Mouse (Mus musculus) frontal cortex, adult 2 months (tissue): ENCODE measurements around the gene Lsm2. TPM values are rescaled to one million over a fixed set of nuclear protein-coding genes. Genes with fewer than 3 reads are reported as not detected.
"Not testable (repeated sequence)": the region's sequence is repeated elsewhere in the genome, so short reads cannot be mapped to it uniquely, and the experiment has no call there.

ENCODE experiments used
- DNase-seq, 2 experiments: peaks; one replicate each; pipeline ENCODE4 v3.0.0; 2022; ENCODE audit warnings: low spot score in 1 of 2; ENCODE audit errors: extremely low spot score in 1 of 2
- polyA plus RNA-seq: library from polyadenylated mRNA; depleted of rRNA; stranded (reverse); fragments of >200 nt; gene quantifications from 2 replicates; pipeline ENCODE4 v1.2.3, GENCODE M21; 2012; rRNA removed

Gene Lsm2
- polyA plus RNA-seq, result 43.9 and 49.7 TPM in 2 replicates

GRCm38 (mm10) chr17:34981690-34982180, at the start of gene Lsm2:
Gene Lsm2 (plus strand): TSS chr17:34981862.
- DNase-seq, result peak; percentile 85 to 93

- no peak for DNase-seq
Observed at GRCm38 (mm10) chr17:34932287-34932686, 49.4 kb upstream of the Lsm2 start.

GRCm38 (mm10) chr17:34934031-34934430, 47.6 kb upstream of the Lsm2 start:
- peak in 1 of 2 experiments; percentile 29 for DNase-seq

DNA sequence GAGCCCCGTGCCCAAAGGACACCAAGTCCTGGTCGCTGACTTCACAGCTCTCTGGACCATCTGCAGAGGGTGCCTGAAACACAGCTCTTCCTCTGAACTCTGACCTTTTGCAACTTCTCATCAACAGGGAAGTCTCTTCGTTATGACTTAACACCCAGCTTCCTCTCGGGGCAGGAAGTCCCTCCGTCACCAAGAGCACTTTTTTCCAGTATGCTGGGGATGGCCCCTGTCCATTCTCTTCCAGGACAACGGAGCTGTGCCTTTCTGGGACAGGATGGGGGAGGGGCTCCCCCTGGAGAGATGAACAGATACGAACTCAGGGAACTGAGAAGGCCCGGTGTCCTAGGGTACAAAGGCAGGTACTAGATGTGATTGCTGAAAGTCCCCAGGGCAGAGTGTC, 46.8 kb upstream of the Lsm2 start:
- DNase-seq, result no peak

GRCm38 (mm10) chr17:34937960-34938505, 43.6 kb upstream of the Lsm2 start:
- no peak for DNase-seq

- DNase-seq, result no peak
Observed at GRCm38 (mm10) chr17:34941344-34942041, 40.2 kb upstream of the Lsm2 start.

DNA sequence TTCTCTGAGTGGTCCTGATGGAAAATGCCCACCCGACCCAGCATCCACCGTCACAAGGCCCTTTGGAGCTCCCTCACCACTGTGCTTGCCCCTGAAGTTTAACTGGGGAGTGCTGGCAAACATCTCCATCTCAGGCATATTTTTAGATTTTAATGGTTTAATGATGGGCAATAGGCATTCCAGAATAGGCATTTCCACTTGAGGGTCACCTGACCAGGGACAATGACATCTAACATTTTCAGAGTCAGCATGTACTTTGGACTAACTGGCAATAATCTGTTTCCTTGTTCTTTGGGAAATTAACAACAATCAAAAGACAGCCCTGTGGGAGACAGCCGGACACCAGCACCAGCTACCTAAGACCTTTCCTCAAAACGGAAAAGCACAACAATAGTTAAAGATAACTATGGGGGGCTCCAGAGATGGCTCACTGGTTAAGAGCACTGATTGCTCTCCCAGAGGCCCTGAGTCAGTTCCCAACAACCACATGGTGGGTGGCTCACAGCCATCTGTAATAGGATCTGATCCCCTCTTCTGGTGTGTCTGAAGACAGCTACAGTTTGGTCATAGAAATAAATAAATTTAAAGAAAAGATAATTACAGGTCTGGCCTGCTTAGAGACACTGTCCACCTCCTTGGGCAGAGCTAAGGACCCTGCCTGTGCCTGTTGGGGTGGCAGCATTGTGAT, 38.4 kb upstream of the Lsm2 start:
- DNase-seq, result no peak

GRCm38 (mm10) chr17:34944362-34944761, 37.3 kb upstream of the Lsm2 start:
- no peak for DNase-seq

DNA sequence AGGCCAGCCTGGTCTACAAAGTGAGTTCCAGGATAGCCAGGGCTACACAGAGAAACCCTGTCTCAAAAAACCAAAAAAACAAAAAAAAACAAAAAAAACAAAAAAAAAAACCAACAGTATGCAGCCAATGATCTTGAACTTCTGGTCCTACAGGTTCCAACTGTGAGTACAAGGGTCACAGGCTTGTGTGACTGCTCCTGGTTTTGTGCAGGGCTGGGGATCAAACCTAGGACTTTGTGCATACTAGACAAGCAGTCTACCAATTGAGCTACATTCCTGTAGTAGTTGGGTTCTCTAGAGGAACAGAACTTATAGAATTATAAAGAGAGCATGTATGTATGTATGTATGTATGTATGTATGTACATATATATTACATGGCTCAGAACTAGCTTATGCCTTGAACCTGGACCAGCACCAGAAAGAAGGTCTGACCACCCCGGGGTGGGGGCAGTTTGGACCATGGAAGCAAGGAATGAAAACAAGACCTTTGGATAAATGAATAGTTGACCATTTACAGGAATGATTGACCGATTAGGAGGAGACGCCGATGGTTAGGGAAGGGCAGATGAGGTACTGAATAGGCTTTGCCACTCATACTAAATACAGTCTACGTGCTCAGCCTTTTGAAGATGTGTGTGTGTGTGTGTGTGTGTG, 35.0 kb upstream of the Lsm2 start:
- DNase-seq, result no peak

- DNase-seq, result peak in 1 of 2 experiments; percentile 34
Observed at GRCm38 (mm10) chr17:34947606-34948005, 34.1 kb upstream of the Lsm2 start.

GRCm38 (mm10) chr17:34948721-34949552, 32.7 kb upstream of the Lsm2 start:
- DNase-seq, result not testable (repeated sequence)

DNA sequence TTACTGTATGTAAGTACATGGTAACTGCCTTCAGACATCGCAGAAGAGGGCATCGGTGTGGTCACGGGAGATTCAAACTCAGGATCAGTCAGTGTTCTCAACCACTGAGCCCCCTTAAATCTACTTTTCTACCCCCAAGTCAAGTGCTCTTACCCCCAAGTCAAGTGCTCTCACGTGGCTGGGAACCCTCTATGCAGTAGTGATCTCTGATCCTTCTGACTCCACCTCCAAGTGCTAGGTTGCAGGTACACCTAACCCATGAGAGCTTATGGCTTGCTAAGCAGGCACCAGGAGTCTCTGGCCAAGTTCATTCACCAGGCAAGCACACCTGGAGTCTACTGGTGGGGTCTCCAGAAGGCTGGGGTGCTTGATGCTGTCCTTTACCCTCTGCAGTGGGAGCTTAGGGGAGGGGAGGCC, 32.1 kb upstream of the Lsm2 start:
- no peak for DNase-seq

GRCm38 (mm10) chr17:34950514-34951455, 30.9 kb upstream of the Lsm2 start:
- DNase-seq, result no peak

- DNase-seq, result peak in 1 of 2 experiments; percentile 57
Observed at GRCm38 (mm10) chr17:34951636-34952377, 29.9 kb upstream of the Lsm2 start.

- peak; percentile 48 to 81 for DNase-seq
Observed at GRCm38 (mm10) chr17:34952378-34953040, 29.2 kb upstream of the Lsm2 start.

DNA sequence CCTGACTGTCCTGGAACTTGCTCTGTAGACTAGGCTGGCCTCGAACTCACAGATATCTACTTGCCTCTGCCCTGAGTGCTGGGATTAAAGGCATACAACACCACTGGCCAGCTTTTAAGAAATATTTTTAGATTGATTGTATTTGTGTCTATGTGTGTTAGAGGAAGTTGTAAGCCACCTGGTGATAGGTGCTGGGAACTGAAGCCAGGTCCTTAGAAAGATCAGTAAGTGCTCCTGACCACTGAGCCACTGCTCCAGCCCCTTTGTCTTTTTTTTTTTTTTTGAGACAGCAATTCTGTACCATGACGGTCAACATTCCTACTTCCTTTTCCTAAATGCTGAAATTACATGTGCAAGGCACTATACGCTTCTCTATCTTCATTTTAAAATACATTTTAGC, 28.4 kb upstream of the Lsm2 start:
- DNase-seq, result no peak

DNA sequence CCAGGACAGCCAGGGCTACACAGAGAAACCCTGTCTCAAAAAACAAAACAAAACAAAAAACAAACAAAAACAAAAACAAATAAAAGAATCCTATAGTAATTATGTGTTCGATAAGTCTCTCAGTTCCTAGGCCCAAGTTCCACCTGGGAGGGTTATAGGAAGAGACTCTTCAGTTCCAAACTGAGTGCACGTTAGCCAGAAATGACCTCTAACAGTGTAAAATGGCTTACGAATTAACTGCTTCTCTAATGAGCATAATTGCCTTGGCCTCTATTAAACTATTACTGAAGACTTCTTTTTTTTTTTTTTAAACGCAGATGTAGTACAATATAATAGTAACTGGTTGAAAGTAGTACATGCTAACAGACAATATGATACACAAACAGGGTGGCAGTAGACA, 27.8 kb upstream of the Lsm2 start:
- no peak for DNase-seq

DNA sequence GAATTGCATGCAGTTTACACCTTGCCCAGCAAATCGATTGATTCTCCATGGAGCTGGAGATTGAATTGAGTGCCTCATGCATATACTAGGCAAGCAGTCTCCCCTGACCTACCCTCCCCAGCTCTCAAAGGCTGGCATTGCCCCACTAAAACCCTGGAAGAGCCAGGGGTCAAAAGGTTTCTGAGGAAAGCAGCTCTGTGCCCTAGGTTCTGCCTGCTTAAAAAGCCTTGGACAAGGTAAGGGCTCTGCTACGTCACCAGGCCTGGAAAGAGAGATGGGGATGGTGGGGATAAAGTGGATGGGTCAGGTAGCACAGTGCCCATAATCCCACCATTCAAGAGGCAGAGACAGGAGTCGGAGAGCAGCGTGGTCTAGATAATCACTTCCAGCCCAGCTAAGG, 26.8 kb upstream of the Lsm2 start:
- no peak for DNase-seq
